Mouse (Mus musculus) forebrain, embryonic 16.5 days (tissue): ENCODE data around the gene 1700001P01Rik. TPM values are rescaled to one million over a fixed set of nuclear protein-coding genes. Genes with fewer than 3 reads are reported as not detected.
"Not testable (repeated sequence)": the region's sequence is repeated elsewhere in the genome, so short reads cannot be mapped to it uniquely, and the experiment has no call there.

Source experiments
- ATAC-seq: fragments of 200-750 bp; cut with Nextera tagmentation; 2 replicates; pipeline ENCODE4 v1.8.0; 2017; ENCODE audit warnings: mild to moderate bottlenecking, moderate library complexity
- H3K27ac ChIP-seq: fragments of 300-500 bp; sonication (generic); 2 replicates; pipeline ENCODE4 v1.5.1; 2014; ENCODE audit warnings: low read length, control low read depth
- H3K27me3 ChIP-seq: fragments of 300-500 bp; sonication (generic); replicated peaks from 2 replicates; pipeline ENCODE4 v1.6.1; 2014; ENCODE audit warnings: low read length; ENCODE audit not compliant: control insufficient read depth, insufficient read depth
- H3K36me3 ChIP-seq: fragments of 300-500 bp; sonication (generic); 2 replicates; pipeline ENCODE4 v1.6.1; 2014; ENCODE audit not compliant: control insufficient read depth, insufficient read depth
- H3K4me1 ChIP-seq: fragments of 300-500 bp; sonication (generic); replicated peaks from 2 replicates; pipeline ENCODE4 v1.6.1; 2014; ENCODE audit warnings: low read length; ENCODE audit not compliant: control insufficient read depth, insufficient read depth
- H3K4me2 ChIP-seq: fragments of 300-500 bp; sonication (generic); 2 replicates; pipeline ENCODE4 v1.6.1; 2014; ENCODE audit warnings: mild to moderate bottlenecking, low read length, control low read depth
- H3K4me3 ChIP-seq: fragments of 300-500 bp; sonication (generic); replicated peaks from 2 replicates; pipeline ENCODE4 v1.5.1; 2014; ENCODE audit warnings: mild to moderate bottlenecking, low read length, control low read depth
- H3K9ac ChIP-seq: fragments of 300-500 bp; sonication (generic); replicated peaks from 2 replicates; pipeline ENCODE4 v1.6.1; 2014; ENCODE audit warnings: low read depth, low read length, control low read depth
- H3K9me3 ChIP-seq: fragments of 300-500 bp; sonication (generic); 2 replicates; pipeline ENCODE4 v1.6.1; 2016; ENCODE audit warnings: low read length; ENCODE audit not compliant: control insufficient read depth
- WGBS: fragments of 180-500 bp; shearing (Covaris S2); extraction: QIAGEN DNeasy Blood & Tissue Kit; methylation state at CpG from one replicate; pipeline ENCODE4 v1.1.7; 2014; 5-methylcytosine and 5-hydroxymethylcytosine counted together
- microRNA-seq: library from miRNA; unstranded; fragments of <30 nt; microRNA quantifications from one replicate; pipeline ENCODE4, GENCODE M21; 2017
- polyA plus RNA-seq: library from polyadenylated mRNA; unstranded; fragments of >200 nt; fragmentation: Nextera tagmentation; extraction: Ambion mirVana; gene quantifications from 2 replicates; pipeline ENCODE4 v1.2.1, GENCODE M21; 2015

1700001P01Rik gene
- polyA plus RNA-seq, 1 experiment from 2014 or later, result 0.85 TPM

DNA sequence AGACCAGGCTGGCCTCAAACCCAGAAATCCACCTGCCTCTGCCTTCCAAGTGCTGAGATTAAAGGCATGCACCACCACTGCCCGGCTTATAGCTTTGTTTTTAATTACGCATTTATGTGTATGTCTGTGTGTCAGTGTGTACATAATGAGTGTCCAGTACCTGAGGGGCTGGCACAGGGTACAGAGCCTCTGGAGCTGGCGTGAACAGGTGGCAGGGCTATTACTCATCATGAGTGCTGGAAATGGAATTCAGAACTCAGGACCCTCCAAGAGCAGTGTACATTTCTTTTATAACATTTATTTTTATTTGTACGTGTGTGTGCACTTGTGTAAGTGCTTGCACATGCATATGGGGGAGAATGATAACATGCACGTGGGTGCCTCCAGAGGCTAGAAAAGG, 39.1 kb downstream of the 1700001P01Rik start:
- H3K36me3 ChIP-seq, result no peaks in the 10 kb centered on the region
- peaks cover 2% of the 10 kb centered on the region; the same call in 1 of the 2 replicates for H3K4me1 ChIP-seq
- no peak overlapping the region for H3K4me3 ChIP-seq
- no peaks in the 10 kb centered on the region for H3K9me3 ChIP-seq
- H3K27me3 ChIP-seq, result no peaks in the 10 kb centered on the region
- WGBS, result 90% methylated on average over 5 of the region's 5 CpGs
- H3K4me2 ChIP-seq, result no peak overlapping the region
- ATAC-seq, result no peak
- no peak overlapping the region for H3K9ac ChIP-seq
- H3K27ac ChIP-seq, result no peak overlapping the region

GRCm38 (mm10) chr11:97734810-97735209, 40.9 kb downstream of the 1700001P01Rik start:
- not testable (repeated sequence) for H3K9ac ChIP-seq, ATAC-seq, H3K4me3 ChIP-seq, H3K9me3 ChIP-seq, H3K27ac ChIP-seq, H3K4me1 ChIP-seq, H3K4me2 ChIP-seq, H3K27me3 ChIP-seq, H3K36me3 ChIP-seq
- WGBS, result 94% methylated on average over 5 of the region's 5 CpGs

GRCm38 (mm10) chr11:97733689-97734088, 42.0 kb downstream of the 1700001P01Rik start:
- no peak for ATAC-seq
- no peak overlapping the region for H3K4me2 ChIP-seq
- H3K36me3 ChIP-seq, result 0 out of 2 replicates have a peak, but pooled peaks cover 3% of the 10 kb centered on the region
- no peaks in the 10 kb centered on the region for H3K9me3 ChIP-seq
- WGBS, result 42% methylated on average over 10 of the region's 10 CpGs
- H3K4me3 ChIP-seq, result no peak overlapping the region
- no peak overlapping the region for H3K9ac ChIP-seq
- no peak overlapping the region for H3K27ac ChIP-seq
- no peaks in the 10 kb centered on the region for H3K27me3 ChIP-seq
- no peaks in the 10 kb centered on the region for H3K4me1 ChIP-seq

DNA sequence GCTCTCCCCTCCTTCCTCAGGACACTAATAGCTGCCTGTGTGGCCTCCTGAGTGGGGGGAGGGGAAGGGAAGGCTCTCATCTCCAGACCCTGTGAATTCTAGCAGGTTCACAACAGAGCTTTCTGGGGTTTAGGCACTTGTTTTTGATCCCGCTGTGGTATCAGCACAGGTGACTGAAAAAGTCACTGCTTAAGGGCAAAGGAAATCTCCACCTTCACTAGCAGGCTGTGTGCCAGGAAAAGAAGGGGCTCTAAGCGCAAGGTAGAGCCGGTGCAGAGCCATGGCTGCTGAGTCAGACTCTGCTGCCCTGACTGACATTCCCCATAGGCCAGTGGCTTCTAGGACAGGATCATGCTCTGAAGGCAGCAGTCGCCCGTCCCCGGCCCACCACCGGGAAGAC, 47.0 kb downstream of the 1700001P01Rik start:
- H3K9ac ChIP-seq, result no peak overlapping the region
- no peaks in the 10 kb centered on the region for H3K4me1 ChIP-seq
- peaks cover 23% of the 10 kb centered on the region; the same call in 1 of the 2 replicates for H3K36me3 ChIP-seq
- H3K27me3 ChIP-seq, result no peaks in the 10 kb centered on the region
- no peak for ATAC-seq
- H3K4me2 ChIP-seq, result no peak overlapping the region
- H3K27ac ChIP-seq, result no peak overlapping the region
- no peak overlapping the region for H3K4me3 ChIP-seq
- H3K9me3 ChIP-seq, result no peaks in the 10 kb centered on the region
- WGBS, result 89% methylated on average over 7 of the region's 7 CpGs

DNA sequence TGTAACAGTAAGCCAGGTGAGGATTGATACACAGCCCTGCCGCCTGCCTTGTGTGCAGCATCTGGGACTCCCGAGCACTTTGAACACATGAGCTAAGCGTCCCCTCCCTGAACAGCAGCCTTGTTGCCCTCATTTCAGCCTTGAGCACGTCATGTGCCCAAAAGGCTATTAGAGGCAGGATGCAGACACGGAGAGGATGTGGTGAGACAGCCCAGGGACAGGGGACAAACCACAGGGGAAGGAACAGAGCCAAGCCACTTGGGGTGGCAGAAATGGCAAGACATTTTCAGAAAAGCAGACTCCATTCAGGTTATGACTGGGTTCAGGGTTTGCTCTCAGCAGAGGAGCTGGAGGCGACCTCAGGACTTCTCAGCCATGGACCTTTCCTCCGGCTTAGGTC, 47.4 kb downstream of the 1700001P01Rik start:
- H3K9me3 ChIP-seq, result no peaks in the 10 kb centered on the region
- no peak for ATAC-seq
- H3K4me1 ChIP-seq, result no peaks in the 10 kb centered on the region
- no peak overlapping the region for H3K27ac ChIP-seq
- no peaks in the 10 kb centered on the region for H3K27me3 ChIP-seq
- no peak overlapping the region for H3K4me3 ChIP-seq
- no peak overlapping the region for H3K4me2 ChIP-seq
- peaks cover 23% of the 10 kb centered on the region; the same call in 1 of the 2 replicates for H3K36me3 ChIP-seq
- no peak overlapping the region for H3K9ac ChIP-seq
- 86% methylated on average over 7 of the region's 7 CpGs for WGBS

DNA sequence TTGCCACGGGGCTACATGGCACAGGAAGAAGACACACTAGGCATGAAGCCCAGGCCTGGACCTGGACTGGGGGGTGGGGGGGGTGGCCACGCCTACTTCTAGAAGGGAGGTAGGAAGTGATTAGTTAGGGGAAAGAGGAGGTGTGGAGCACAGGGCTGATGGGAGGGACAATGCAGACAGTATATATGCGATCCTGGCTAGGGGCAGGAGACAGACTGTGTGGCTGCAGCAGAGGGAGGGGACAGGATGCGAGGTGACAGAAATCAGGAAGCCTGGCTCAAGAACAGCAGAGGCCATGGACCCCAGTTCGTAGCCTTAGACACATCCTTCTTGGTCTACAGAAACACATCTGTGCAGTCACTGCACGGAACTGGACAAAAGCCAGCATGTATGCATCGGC, 52.0 kb downstream of the 1700001P01Rik start:
- no peaks in the 10 kb centered on the region for H3K4me1 ChIP-seq
- no peak overlapping the region for H3K4me3 ChIP-seq
- ATAC-seq, result no peak

More for the DNA sequence above, 52.0 kb downstream of the 1700001P01Rik start:
- Histone ChIP-seq H3K4me2 (no peak overlapping the region), H3K9ac (no peak overlapping the region), H3K27me3 (no peaks in the 10 kb centered on the region), H3K36me3 (peaks cover 49% of the 10 kb centered on the region), H3K9me3 (no peaks in the 10 kb centered on the region), H3K27ac (no peak overlapping the region)
- 83% methylated on average over 7 of the region's 7 CpGs for WGBS

Small RNAs within 50 kb of the gene (microRNA-seq; reads per million reads assigned to microRNA genes)
- gene Mir8102, result not detected

Other genes starting within 250 kb of the 1700001P01Rik start
- gene Srcin1, start 199.7 kb downstream of the 1700001P01Rik start, polyA plus RNA-seq, result 7.0 and 9.9 TPM in 2 replicates
- gene Epop, start 146.2 kb downstream of the 1700001P01Rik start, polyA plus RNA-seq, result 2.1 and 2.6 TPM in 2 replicates
- gene Mllt6, start 112.5 kb downstream of the 1700001P01Rik start, polyA plus RNA-seq, result 4.2 and 5.1 TPM in 2 replicates
- gene Cisd3, start 90.1 kb downstream of the 1700001P01Rik start, polyA plus RNA-seq, result 14.6 and 15.4 TPM in 2 replicates
- gene Pcgf2, start 75.4 kb downstream of the 1700001P01Rik start, polyA plus RNA-seq, result 14.8 and 19.8 TPM in 2 replicates
- gene Psmb3, start 72.5 kb downstream of the 1700001P01Rik start, polyA plus RNA-seq, result 403 and 431 TPM in 2 replicates
- gene Pip4k2b, start 31.2 kb downstream of the 1700001P01Rik start, polyA plus RNA-seq, result 4.1 and 4.7 TPM in 2 replicates
- gene Cwc25, start 9.4 kb downstream of the 1700001P01Rik start, polyA plus RNA-seq, result 17.1 and 19.5 TPM in 2 replicates
- gene Rpl23, start 6.5 kb upstream of the 1700001P01Rik start, polyA plus RNA-seq, result 298 and 306 TPM in 2 replicates
- gene Lasp1, start 23.1 kb upstream of the 1700001P01Rik start, polyA plus RNA-seq, result 140 and 159 TPM in 2 replicates
- 21.1 and 24.1 TPM in 2 replicates for gene B230217C12Rik, start 64.9 kb upstream of the 1700001P01Rik start, polyA plus RNA-seq
- 0.63 and 0.68 TPM in 2 replicates for gene Fbxo47, start 108.2 kb upstream of the 1700001P01Rik start, polyA plus RNA-seq
- 0.72 and 0.96 TPM in 2 replicates for gene Plxdc1, start 210.5 kb upstream of the 1700001P01Rik start, polyA plus RNA-seq
- 4.6 and 6.4 TPM in 2 replicates for gene Arl5c, start 220.3 kb upstream of the 1700001P01Rik start, polyA plus RNA-seq
- 39.0 and 52.1 TPM in 2 replicates for gene Cacnb1, start 247.1 kb upstream of the 1700001P01Rik start, polyA plus RNA-seq